Mouse (Mus musculus): ENCODE data around the gene Btbd2. TPM values are rescaled to one million over a fixed set of nuclear protein-coding genes. Genes with fewer than 3 reads are reported as not detected.
"Not testable (repeated sequence)": the region's sequence is repeated elsewhere in the genome, so short reads cannot be mapped to it uniquely, and the experiment has no call there.

The Btbd2 gene
- polyA plus RNA-seq, 1 experiment from 2014 or later: 76.8 TPM

DNA sequence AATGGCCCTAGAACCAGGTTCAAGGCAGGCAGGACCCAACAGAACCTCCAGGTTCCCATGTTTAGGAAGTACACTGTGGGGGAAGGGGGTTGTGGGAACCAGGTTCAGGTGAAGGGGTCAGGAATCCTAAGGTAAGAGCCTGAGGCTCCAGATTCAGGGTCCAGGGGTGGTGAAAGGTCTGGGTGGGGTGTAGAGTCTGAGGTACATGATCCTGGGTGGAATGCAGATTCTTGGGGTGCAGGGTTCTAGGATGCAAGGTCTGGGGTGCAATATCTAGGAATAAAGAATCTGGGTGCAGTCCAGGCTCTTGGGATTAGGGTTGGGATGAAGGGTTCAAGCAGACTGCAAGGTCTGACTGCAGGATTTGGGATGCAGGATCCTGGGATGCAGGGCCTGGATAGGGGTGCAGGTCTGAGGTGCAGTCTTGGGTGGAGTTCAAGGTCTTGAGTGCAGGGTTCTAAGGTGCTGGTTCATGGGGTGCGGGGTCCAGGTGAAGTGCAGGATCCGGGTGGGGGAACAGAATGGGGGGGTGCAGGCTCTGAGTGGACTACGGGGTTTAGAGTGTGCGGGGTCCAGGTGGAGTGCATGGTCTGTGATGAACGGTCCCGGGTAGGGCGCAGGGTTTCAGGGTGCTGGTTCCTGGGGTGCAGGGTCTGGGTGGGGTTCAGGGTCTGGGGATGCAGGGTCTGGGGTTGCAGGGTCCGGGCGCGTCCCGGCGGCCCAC, 1.3 kb downstream of the Btbd2 start:
- no peaks in the 10 kb centered on the region for H3K27me3 ChIP-seq
- peaks cover 35% of the 10 kb centered on the region for H3K4me1 ChIP-seq
- H3K9ac ChIP-seq: peak overlapping the region; percentile 97
- ATAC-seq (ENCODE audit: insufficient number of reproducible peaks, insufficient read depth, low FRiP score, low TSS enrichment, low read depth): 0 out of 2 replicates have a peak, but pooled peaks have one; percentile 26
- peaks cover 21% of the 10 kb centered on the region for H3K36me3 ChIP-seq
- peak overlapping the region; percentile 87 for H3K4me2 ChIP-seq
- H3K4me3 ChIP-seq: peak overlapping the region; percentile 88
- peak overlapping the region; percentile 76 for H3K27ac ChIP-seq
- H3K9me3 ChIP-seq: no peaks in the 10 kb centered on the region
- 5% methylated on average over 12 of the region's 12 CpGs for WGBS

GRCm38 (mm10) chr10:80654866-80655265, 2.0 kb downstream of the Btbd2 start:
- H3K4me3 ChIP-seq: peak overlapping the region; percentile 88
- H3K9ac ChIP-seq: peak overlapping the region; percentile 97
- no peak overlapping the region for H3K27ac ChIP-seq
- H3K4me2 ChIP-seq: peak overlapping the region; percentile 87
- H3K36me3 ChIP-seq: peaks cover 25% of the 10 kb centered on the region
- H3K4me1 ChIP-seq: peaks cover 35% of the 10 kb centered on the region
- no peaks in the 10 kb centered on the region for H3K9me3 ChIP-seq
- WGBS: 85% methylated on average over 6 of the region's 6 CpGs
- H3K27me3 ChIP-seq: no peaks in the 10 kb centered on the region
- no peak for ATAC-seq (ENCODE audit: insufficient number of reproducible peaks, insufficient read depth, low FRiP score, low TSS enrichment, low read depth)

DNA sequence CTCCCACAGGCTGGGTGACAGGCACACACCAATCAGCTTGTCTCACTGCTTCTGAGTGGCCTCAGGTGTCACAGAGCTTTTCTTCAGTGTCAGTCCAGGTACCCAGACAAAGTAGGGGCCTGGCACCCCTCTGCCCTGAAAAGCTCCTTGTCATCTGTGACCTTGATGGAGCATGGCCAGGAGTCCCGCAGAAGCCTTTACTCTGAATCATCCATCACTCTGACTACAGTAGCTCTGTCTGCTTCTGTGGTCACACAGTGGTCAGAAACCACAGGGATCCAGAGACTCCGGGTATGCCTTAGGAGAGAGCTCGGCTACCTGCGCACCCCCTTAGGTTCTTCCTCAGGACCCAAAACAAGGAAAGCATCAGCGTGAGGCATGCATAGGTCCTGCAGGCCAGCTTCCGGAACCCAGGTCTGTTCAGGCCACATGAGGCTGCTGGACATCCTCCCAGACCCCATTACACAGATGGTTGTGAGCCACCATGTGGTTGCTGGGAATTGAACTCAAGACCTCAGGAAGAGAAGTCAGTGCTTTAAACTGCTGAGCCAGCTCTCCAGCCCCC, 3.6 kb downstream of the Btbd2 start:
- no peak overlapping the region for H3K4me2 ChIP-seq
- no peak for ATAC-seq (ENCODE audit: insufficient number of reproducible peaks, insufficient read depth, low FRiP score, low TSS enrichment, low read depth)
- 93% methylated on average over 6 of the region's 6 CpGs for WGBS
- H3K9me3 ChIP-seq: no peaks in the 10 kb centered on the region
- H3K27me3 ChIP-seq: no peaks in the 10 kb centered on the region
- peaks cover 37% of the 10 kb centered on the region for H3K36me3 ChIP-seq
- H3K9ac ChIP-seq: 0 out of 2 replicates have a peak overlapping the region, but pooled peaks have one; percentile 27
- H3K4me1 ChIP-seq: peaks cover 25% of the 10 kb centered on the region
- H3K27ac ChIP-seq: no peak overlapping the region
- H3K4me3 ChIP-seq: no peak overlapping the region

DNA sequence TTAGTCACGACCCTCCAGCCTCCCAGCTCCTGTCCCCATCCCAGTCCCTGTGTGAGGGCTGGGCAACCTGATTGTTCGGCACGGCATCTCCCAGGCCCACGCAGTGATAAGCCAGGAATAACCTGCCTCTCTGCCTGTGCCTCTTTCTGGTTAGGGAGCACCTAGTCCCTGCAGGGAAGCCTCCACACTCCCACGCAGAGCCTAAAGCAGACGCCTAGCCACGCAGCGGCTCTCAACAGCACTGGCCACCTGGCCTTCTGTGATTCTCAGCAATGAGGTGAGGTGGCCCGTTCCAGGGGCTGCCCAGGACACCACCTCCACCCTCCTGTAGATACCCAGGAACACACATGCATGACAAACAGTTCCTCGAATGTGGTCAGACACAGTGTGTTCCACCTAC, 6.5 kb downstream of the Btbd2 start:
- H3K9me3 ChIP-seq: no peaks in the 10 kb centered on the region
- peaks cover 18% of the 10 kb centered on the region for H3K4me1 ChIP-seq
- H3K27ac ChIP-seq: no peak overlapping the region
- no peak overlapping the region for H3K4me3 ChIP-seq
- no peak overlapping the region for H3K9ac ChIP-seq
- WGBS: 93% methylated on average over 10 of the region's 10 CpGs
- peaks cover 63% of the 10 kb centered on the region for H3K36me3 ChIP-seq
- no peaks in the 10 kb centered on the region for H3K27me3 ChIP-seq
- H3K4me2 ChIP-seq: no peak overlapping the region
- no peak for ATAC-seq (ENCODE audit: insufficient number of reproducible peaks, insufficient read depth, low FRiP score, low TSS enrichment, low read depth)

GRCm38 (mm10) chr10:80649910-80650309, 7.0 kb downstream of the Btbd2 start:
- ATAC-seq (ENCODE audit: insufficient number of reproducible peaks, insufficient read depth, low FRiP score, low TSS enrichment, low read depth); H3K4me2 ChIP-seq; H3K27me3 ChIP-seq; H3K9ac ChIP-seq; H3K9me3 ChIP-seq; H3K27ac ChIP-seq; H3K4me3 ChIP-seq: not testable (repeated sequence)
- 85% methylated on average over 6 of the region's 6 CpGs for WGBS
- peaks cover 68% of the 10 kb centered on the region for H3K36me3 ChIP-seq
- peaks cover 13% of the 10 kb centered on the region for H3K4me1 ChIP-seq

DNA sequence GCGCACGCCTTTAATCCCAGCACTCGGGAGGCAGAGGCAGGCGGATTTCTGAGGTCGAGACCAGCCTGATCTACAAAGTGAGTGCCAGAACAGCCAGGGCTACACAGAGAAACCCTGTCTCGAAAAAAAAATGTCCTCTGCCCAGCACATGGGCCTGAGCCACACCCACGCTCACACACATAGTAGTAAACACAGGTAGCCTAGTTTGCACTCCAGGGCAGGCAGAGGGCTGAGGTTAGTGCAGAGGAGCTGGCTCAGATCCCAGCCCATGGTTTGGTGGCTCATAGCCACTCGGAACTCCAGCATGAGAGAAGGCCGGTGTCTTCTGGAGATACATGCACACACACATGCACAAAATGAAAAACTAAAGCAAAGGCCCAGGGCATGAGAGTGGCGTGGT, 9.9 kb downstream of the Btbd2 start:
- WGBS: 94% methylated on average over 10 of the region's 10 CpGs
- H3K9ac ChIP-seq: no peak overlapping the region
- H3K4me2 ChIP-seq: no peak overlapping the region
- no peaks in the 10 kb centered on the region for H3K27me3 ChIP-seq
- H3K36me3 ChIP-seq: peaks cover 90% of the 10 kb centered on the region
- ATAC-seq (ENCODE audit: insufficient number of reproducible peaks, insufficient read depth, low FRiP score, low TSS enrichment, low read depth): no peak
- no peak overlapping the region for H3K27ac ChIP-seq
- H3K4me3 ChIP-seq: no peak overlapping the region
- no peaks in the 10 kb centered on the region for H3K9me3 ChIP-seq
- H3K4me1 ChIP-seq: no peaks in the 10 kb centered on the region

- H3K9me3 ChIP-seq: no peaks in the 10 kb centered on the region
- no peak overlapping the region for H3K4me3 ChIP-seq
- no peak overlapping the region for H3K9ac ChIP-seq
- H3K4me1 ChIP-seq: no peaks in the 10 kb centered on the region
- H3K27me3 ChIP-seq: no peaks in the 10 kb centered on the region
- peaks cover 80% of the 10 kb centered on the region for H3K36me3 ChIP-seq
- no peak overlapping the region for H3K27ac ChIP-seq
- ATAC-seq (ENCODE audit: insufficient number of reproducible peaks, insufficient read depth, low FRiP score, low TSS enrichment, low read depth): no peak
- WGBS: 82% methylated on average over 6 of the region's 6 CpGs
- H3K4me2 ChIP-seq: no peak overlapping the region
Observed at GRCm38 (mm10) chr10:80635345-80635744, 21.5 kb downstream of the Btbd2 start.

DNA sequence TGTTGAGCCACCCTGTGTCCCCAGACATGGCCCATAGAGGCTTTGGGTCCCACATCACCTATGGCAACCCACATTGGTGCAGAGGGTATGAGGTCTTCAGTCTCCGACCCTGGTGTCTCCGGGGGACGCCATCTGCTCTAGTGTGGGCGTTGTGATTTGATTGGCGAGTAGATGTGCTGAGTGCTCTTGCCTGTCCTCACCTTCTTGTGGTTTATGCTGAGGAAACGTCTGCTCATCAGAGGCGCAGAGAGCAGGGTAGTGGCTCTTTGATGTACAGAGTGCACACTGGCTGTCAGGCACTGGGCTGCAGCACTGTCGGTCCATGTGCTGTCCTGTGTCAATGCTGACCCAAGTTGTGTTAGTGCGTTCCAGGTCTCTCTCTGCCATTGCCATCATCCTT, 27.9 kb downstream of the Btbd2 start:
- WGBS: 86% methylated on average over 9 of the region's 9 CpGs
- ATAC-seq (ENCODE audit: insufficient number of reproducible peaks, insufficient read depth, low FRiP score, low TSS enrichment, low read depth): no peak
- Histone ChIP-seq H3K4me3 (no peak overlapping the region), H3K9ac (no peak overlapping the region), H3K27me3 (no peaks in the 10 kb centered on the region), H3K27ac (no peak overlapping the region), H3K36me3 (peaks cover 24% of the 10 kb centered on the region), H3K9me3 (no peaks in the 10 kb centered on the region), H3K4me2 (no peak overlapping the region), H3K4me1 (peaks cover 20% of the 10 kb centered on the region)

DNA sequence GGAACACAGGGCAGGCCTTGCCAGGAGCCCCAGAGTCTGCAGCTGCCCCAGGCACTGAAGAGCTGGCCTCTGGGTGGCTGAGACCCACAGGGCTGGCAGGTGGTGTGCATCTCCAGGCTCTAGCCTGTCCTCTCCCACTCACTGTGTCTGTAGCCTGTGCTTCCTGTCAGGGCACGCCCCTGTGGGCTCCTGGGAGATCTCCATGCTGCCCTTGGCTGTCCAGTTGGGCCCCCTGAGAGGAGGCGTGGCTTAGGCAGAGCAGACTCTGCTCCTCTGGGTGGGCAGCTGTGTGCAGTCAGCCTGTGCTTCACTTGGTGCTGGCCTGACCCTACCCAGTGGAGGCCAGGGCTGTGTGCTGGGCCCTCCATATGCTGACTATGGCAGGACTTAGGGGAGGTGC, 29.2 kb downstream of the Btbd2 start:
- Histone ChIP-seq H3K4me3 (no peak overlapping the region), H3K36me3 (peaks cover 19% of the 10 kb centered on the region), H3K4me1 (peaks cover 28% of the 10 kb centered on the region), H3K27me3 (no peaks in the 10 kb centered on the region), H3K27ac (no peak overlapping the region), H3K9ac (peak overlapping the region; percentile 40; the same call in 1 of the 2 replicates), H3K9me3 (no peaks in the 10 kb centered on the region), H3K4me2 (no peak overlapping the region)
- ATAC-seq (ENCODE audit: insufficient number of reproducible peaks, insufficient read depth, low FRiP score, low TSS enrichment, low read depth): no peak
- WGBS: 59% methylated on average over 2 of the region's 2 CpGs

GRCm38 (mm10) chr10:80625764-80626163, 31.1 kb downstream of the Btbd2 start:
- Histone ChIP-seq H3K4me3 (no peak overlapping the region), H3K9ac (no peak overlapping the region), H3K27ac (no peak overlapping the region), H3K27me3 (no peaks in the 10 kb centered on the region), H3K9me3 (no peaks in the 10 kb centered on the region), H3K36me3 (peaks cover 8% of the 10 kb centered on the region; the same call in 1 of the 2 replicates), H3K4me1 (peaks cover 35% of the 10 kb centered on the region), H3K4me2 (no peak overlapping the region)
- WGBS: 91% methylated on average over 4 of the region's 4 CpGs
- ATAC-seq (ENCODE audit: insufficient number of reproducible peaks, insufficient read depth, low FRiP score, low TSS enrichment, low read depth): no peak

DNA sequence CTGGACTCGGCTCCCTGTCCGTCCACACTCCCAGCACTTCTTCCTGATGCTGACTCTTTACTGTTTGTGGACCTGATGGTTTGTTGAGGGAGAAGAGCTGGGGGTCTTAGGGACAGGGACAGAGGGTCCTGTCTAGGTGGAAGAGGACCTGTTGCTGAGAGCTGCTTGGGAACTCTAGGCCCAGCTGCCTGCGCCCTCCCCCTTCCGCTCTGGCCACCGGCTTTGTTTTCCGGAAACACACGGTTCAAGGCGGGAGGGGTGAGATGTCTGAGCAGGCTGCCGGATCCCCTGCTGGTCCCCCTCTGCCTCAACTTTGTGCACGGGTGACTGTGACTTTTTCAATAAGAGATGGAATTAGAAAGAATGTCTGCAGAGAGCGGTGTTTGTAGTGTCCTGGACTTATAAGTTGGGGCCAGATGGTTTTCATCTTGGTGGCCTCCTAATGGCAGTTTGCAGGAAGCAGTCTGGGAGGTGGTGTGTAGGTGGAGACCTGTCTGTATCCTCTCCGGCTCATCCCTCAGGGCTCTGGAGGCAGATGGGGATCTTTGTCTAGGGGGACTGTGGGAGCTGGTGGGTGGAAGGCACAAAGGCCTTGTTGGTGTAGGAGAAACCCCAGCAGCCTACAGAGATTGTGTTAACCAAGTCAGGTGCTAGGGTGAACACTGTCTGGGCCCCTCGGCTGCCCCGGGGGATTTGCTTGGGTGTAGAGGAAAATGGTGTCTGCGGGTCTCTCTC, 33.2 kb downstream of the Btbd2 start:
- Histone ChIP-seq H3K9ac (peak overlapping the region; percentile 91), H3K4me2 (peak overlapping the region; percentile 99), H3K27me3 (no peaks in the 10 kb centered on the region), H3K36me3 (0 out of 2 replicates have a peak, but pooled peaks cover 4% of the 10 kb centered on the region), H3K9me3 (no peaks in the 10 kb centered on the region), H3K27ac (peak overlapping the region; percentile 87), H3K4me1 (peaks cover 35% of the 10 kb centered on the region), H3K4me3 (peak overlapping the region; percentile 86)
- 8% methylated on average over 15 of the region's 15 CpGs for WGBS
- ATAC-seq (ENCODE audit: insufficient number of reproducible peaks, insufficient read depth, low FRiP score, low TSS enrichment, low read depth): no peak
